Mouse (Mus musculus) bone marrow, adult 2 months (tissue): ENCODE data around the gene Pml. TPM values are rescaled to one million over a fixed set of nuclear protein-coding genes. Genes with fewer than 3 reads are reported as not detected.
"Not testable (repeated sequence)": the region's sequence is repeated elsewhere in the genome, so short reads cannot be mapped to it uniquely, and the experiment has no call there.

Experiments used
- H3K27ac ChIP-seq: fragments of 200-500 bp; 2 replicates; pipeline ENCODE4 v1.5.1; 2012; ENCODE audit warnings: low read depth, mild to moderate bottlenecking, control low read depth, inconsistent platforms, low read length; ENCODE audit not compliant: control insufficient read depth, poor library complexity, insufficient read depth
- H3K4me1 ChIP-seq: fragments of 200-500 bp; 2 replicates; pipeline ENCODE4 v1.6.1; 2011; ENCODE audit warnings: low read length; ENCODE audit not compliant: control insufficient read depth, insufficient read depth
- H3K4me3 ChIP-seq: fragments of 200-500 bp; replicated peaks from 2 replicates; pipeline ENCODE3; 2011; ENCODE audit warnings: mild to moderate bottlenecking, low read depth, low read length, control low read depth; ENCODE audit not compliant: control insufficient read depth
- CTCF ChIP-seq: fragments of 200-500 bp; IDR thresholded peaks from 2 replicates; pipeline ENCODE4 v1.5.1; 2011; ENCODE audit warnings: low read length, control low read depth; ENCODE audit not compliant: control insufficient read depth, insufficient read depth
- POLR2A ChIP-seq: fragments of 200-500 bp; IDR thresholded peaks from 2 replicates; pipeline ENCODE4 v1.6.1; 2011; ENCODE audit warnings: low read depth, mild to moderate bottlenecking, control low read depth, low read length, borderline replicate concordance; ENCODE audit not compliant: control insufficient read depth
- WGBS: fragments of 180-500 bp; shearing (Covaris S2); methylation state at CpG from one replicate; pipeline ENCODE4 v1.1.7; 2018; 5-methylcytosine and 5-hydroxymethylcytosine counted together
- polyA plus RNA-seq: library from polyadenylated mRNA; stranded (reverse); fragments of >200 nt; gene quantifications from 2 replicates; pipeline ENCODE4 v1.2.4, GENCODE M21; 2011; ENCODE audit warnings: low replicate concordance; ENCODE audit not compliant: missing spikeins, insufficient read depth, insufficient read length

The Pml gene
- polyA plus RNA-seq, 1 experiment = 92.4 TPM

DNA sequence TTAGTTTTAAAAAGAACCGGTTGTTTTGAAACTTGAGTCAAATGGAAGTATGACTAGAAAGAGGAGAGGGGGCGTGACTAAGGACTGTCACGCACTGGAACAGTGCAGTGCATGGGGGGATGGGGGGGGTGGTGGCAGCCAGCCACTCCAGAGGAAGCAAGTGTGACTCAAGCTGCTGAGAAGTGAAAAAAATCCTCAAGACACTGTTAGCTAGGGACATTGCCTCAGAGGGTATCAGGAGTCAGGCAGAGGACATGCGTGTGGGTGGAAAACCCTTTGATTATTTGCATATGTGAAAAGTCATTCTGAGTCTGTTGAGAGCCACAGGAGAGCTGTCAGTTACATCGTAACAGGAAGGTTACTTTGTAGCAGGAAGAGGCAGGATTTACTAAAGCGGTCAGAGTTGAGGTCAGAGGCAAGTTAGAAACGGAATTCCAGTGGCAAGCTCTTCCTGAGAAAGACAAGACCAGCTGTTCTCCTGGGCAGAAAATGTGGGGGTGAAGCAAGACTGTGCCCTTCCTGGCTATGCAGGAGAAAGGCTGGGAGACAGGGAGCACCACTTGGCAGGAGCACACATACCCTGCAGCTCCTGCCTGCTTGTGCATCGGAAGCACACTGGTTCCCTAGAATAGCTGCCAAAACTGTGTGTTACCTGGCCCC is 25.7 kb upstream of the Pml start:
- Histone ChIP-seq H3K4me1 (peaks cover 12% of the 10 kb centered on the region), H3K4me3 (peak overlapping the region; percentile 33), H3K27ac (peak overlapping the region; percentile 94)
- TF ChIP-seq CTCF (no peak), POLR2A (no peak)
- 2% methylated on average over 8 of the region's 8 CpGs for WGBS

DNA sequence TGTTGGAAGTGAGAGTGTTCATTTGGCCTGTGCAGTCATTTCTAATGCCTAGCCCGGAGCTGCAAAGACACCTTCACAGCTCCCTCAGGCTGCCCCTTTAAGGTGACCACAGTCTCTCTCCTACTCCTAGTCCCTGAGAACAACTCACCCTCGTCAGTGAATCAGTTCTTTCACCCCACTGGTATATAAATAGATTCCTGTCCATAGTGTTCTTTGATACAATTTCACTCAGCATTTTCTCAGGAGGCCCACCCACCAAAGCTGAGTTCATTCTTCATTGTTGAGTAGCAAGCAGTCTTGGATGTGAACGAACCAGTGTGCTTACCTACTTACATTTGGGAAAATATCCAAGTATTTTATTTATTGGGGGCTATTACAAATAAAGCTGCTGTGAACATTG is 25.0 kb upstream of the Pml start:
- no peak overlapping the region for H3K4me3 ChIP-seq
- peaks cover 12% of the 10 kb centered on the region for H3K4me1 ChIP-seq
- H3K27ac ChIP-seq = peak overlapping the region; percentile 2; the same call in 1 of the 2 replicates
- no peak for TF ChIP-seq CTCF
- no peak for TF ChIP-seq POLR2A
- WGBS = 26% methylated on average over 3 of the region's 3 CpGs

DNA sequence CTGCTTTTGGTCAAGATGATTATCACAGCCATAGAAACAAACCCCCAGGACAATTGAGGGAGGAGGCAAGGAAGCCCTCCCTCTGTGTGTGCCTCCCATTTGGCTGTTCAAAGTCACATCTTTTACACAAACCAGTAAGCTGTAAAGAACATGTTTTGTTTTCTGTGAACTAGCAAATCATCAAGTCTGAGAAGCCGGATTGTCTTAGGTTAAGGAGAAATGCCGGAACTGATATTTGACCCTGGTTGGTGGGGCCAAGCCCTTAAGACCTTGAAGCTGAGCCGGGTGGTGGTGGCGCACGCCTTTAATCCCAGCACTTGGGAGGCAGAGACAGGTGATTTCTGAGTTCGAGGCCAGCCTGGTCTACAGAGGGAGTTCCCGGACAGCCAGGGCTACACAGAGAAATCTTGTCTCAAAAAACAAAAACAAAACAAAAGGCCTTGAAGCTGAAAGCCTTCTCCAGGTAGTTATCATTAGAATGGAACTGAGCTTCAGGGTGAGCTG is 24.6 kb upstream of the Pml start:
- H3K4me1 ChIP-seq = peaks cover 12% of the 10 kb centered on the region
- 76% methylated on average over 7 of the region's 7 CpGs for WGBS
- H3K4me3 ChIP-seq = no peak overlapping the region
- no peak for TF ChIP-seq POLR2A
- TF ChIP-seq CTCF = no peak
- H3K27ac ChIP-seq = peak overlapping the region; percentile 68; the same call in 1 of the 2 replicates

DNA sequence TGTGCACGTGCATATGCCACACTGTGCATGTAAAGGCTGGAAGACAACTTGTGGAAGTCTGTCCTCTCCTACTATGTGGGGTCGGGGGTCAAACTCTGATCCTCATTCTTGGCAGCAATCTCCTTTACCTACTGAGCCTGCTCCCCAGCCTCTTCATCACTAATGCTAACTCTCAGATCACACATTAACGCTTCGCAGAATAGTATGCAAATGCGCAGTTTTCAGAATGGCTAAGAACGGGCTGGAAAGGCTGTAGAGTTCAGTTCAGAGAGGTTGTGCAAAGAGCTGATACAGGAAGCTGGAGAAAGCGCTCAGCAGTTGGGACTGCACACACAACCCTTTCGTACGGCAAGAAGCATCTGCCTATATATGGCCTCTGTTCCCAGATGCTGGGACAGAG is 23.3 kb upstream of the Pml start:
- peaks cover 14% of the 10 kb centered on the region for H3K4me1 ChIP-seq
- H3K27ac ChIP-seq = peak overlapping the region; percentile 70; the same call in 1 of the 2 replicates
- TF ChIP-seq POLR2A = no peak
- TF ChIP-seq CTCF = no peak
- WGBS = 42% methylated on average over 9 of the region's 9 CpGs
- no peak overlapping the region for H3K4me3 ChIP-seq

DNA sequence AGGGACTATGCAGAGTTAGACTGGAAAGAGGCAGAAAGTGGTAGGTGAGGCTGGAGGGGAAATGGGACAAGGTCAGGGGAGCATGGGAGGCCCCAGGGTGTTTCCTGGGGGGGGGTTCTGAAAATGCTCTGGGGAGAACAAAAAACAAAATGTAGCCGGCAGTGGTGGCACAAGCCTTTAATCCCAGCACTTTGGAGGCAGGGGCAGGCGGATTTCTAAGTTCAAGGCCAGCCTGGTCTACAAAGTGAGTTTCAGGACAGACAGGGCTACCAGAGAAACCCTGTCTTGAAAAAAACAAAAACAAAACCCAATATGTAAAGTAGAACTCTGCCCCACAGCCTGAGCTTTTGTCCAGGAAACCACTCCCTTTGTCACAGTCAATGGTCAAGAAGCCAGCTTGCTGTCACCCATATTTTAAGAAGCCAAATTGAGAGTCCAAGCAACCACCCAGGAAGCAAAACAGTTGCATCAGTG is 22.5 kb upstream of the Pml start:
- 44% methylated on average over 2 of the region's 2 CpGs for WGBS
- TF ChIP-seq POLR2A = no peak
- H3K27ac ChIP-seq = peak overlapping the region; percentile 75
- H3K4me3 ChIP-seq = no peak overlapping the region
- H3K4me1 ChIP-seq = peaks cover 14% of the 10 kb centered on the region

DNA sequence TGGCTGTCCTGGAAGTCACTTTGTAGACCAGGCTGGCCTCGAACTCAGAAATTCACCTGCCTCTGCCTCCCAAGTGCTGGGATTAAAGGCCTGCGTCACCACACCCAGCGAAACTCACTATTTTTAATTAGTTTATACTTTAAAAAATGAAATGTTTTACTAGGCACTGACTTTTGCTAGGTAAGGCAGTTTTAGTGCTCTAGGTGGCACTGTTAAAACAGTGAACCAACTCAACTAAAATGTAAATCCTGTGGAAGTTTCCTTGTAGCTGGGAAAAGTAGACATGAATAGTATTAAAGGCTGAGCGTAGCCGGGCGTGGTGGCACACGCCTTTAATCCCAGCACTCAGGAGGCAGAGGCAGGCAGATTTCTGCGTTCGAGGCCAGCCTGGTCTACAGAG is 22.0 kb upstream of the Pml start:
- H3K27ac ChIP-seq = peak overlapping the region; percentile 75
- H3K4me1 ChIP-seq = peaks cover 14% of the 10 kb centered on the region
- not testable (repeated sequence) for H3K4me3 ChIP-seq
- WGBS = 72% methylated on average over 9 of the region's 9 CpGs

DNA sequence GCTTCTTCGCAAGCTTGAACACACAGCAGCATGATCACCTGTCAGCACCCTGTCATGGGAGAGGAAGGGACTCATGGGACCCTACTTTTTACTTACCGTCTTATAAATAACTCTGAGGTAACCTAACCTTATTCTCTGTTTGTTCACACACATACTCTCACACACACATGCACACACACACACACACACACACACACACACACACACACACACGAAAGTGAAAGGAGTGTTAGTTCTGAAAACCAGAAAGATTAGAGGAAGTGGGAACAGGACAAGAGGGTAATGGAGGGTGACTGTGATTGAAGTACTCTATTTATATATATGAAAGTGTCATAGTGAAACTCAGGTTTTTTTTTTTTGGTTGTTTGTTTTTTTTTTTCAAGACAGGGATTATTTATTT is 21.5 kb upstream of the Pml start:
- Histone ChIP-seq H3K4me3 (no peak overlapping the region), H3K27ac (peak overlapping the region; percentile 75; the same call in 1 of the 2 replicates), H3K4me1 (peaks cover 12% of the 10 kb centered on the region)
- no peak for TF ChIP-seq CTCF
- TF ChIP-seq POLR2A = no peak
- WGBS = 22% methylated on average over 3 of the region's 3 CpGs

DNA sequence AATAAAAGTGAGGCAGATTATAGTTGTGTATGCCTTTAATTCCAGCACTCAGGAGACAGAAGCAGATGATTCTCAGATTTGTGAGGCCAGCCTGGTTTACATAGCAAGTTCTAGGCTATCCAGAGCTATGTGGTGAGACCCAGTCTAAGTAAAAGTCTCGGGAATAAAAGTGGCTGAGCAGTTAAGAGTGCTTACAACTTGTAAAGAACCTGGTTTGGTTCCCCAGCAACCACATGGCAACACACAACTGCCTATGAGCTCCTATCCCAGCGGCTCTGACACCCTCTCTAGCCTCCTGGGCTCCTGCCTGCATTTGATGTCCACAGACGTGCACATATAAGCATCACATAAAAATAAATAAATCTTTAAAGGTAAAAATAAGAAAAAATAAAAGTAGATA is 20.5 kb upstream of the Pml start:
- H3K4me3 ChIP-seq = no peak overlapping the region
- TF ChIP-seq CTCF (no peak), POLR2A (no peak)
- 63% methylated on average over 3 of the region's 3 CpGs for WGBS
- no peak overlapping the region for H3K27ac ChIP-seq
- peaks cover 9% of the 10 kb centered on the region for H3K4me1 ChIP-seq
